Mouse (Mus musculus) left cerebral cortex, postnatal 36 days (tissue): ENCODE data around the gene Taldo1. TPM values are rescaled to one million over a fixed set of nuclear protein-coding genes. Genes with fewer than 3 reads are reported as not detected.
"Not testable (repeated sequence)": the region's sequence is repeated elsewhere in the genome, so short reads cannot be mapped to it uniquely, and the experiment has no call there.

ENCODE experiments used
- DNase-seq, 2 experiments: peaks; one replicate each; pipeline ENCODE4 v3.0.0; 2021 to 2022; ENCODE audit warnings: low spot score in 2 of 2, mixed read lengths in 1 of 2
- intact Hi-C: fragments of 180-260 bp; cut with DNase I; formaldehyde crosslinking; loops from one replicate; pipeline ENCODE4 v1.15.1; 2025
- total RNA-seq, 2 experiments: library from RNA; stranded (reverse); gene quantifications; 2 replicates each; pipeline ENCODE4 v1.2.3; 2021

The Taldo1 gene
- total RNA-seq, 2 experiments from 2014 or later = 93.3 to 116 TPM

GRCm38 (mm10) chr7:141381068-141381835 lies 10.7 kb upstream of the Taldo1 start:
- intact Hi-C loops = no loop called here
- DNase-seq = no peak

DNA sequence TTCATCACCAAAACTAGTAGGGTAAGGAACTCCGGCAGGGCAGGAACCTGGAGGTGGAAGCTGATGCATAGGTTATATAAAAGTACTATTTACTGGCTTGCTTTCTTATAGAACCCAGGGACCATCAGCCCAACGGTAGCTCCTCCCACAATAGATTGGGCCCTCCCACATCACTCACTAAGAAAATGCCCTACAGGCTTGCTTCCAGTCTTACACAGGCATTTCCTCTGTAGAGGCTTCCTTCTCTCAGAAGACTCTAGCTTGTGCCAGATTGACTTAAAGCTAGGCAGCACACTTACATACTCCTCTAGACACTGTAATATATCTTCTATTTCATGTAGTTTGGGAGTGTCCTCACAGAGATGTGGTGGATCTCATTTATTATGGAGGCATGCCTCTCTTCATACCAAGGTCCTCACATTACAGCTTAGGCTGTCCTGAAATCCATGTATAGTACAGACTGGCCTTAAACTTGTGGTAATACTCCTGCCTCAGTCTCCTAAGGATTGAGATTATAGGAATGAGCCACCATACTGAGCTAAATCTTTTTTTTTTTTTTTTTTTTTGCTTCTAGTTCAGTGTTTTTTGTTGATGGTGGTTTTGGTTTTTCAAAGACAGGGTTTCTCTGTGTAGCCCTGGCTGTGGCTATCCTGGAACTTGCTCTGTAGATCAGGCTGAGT lies 4.1 kb upstream of the Taldo1 start:
- no peak for DNase-seq
- intact Hi-C loops = no loop called here

DNA sequence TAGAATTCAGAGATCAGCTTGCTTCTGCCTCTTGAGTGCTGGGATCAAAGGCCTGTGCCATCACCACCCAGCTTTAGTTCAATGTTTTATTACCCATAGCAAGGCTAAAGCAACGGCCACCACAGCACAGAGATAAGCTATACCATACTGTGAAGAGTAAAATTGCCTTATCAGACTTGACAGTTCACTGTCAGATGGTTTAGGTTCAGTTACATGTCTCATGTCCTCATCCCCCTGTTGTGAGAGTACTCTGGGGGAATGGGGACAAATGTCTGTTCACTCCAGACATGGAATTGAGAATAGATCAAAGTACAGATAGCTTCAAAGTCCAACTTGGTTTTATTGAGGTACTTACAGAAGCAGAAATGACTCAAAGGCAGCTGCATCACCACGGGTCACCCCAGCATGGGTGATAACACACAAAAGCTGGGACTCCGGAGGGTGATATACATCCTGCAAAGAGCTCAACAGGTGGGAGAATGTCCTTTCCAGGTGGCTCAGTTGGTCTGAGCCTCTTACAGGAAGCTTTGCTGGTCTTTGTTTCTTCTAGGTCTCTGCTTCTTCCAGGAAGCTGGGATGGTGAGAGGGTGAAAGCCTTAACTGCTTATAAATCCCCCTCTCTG lies 3.4 kb upstream of the Taldo1 start:
- DNase-seq = no peak
- intact Hi-C loops = no loop called here

DNA sequence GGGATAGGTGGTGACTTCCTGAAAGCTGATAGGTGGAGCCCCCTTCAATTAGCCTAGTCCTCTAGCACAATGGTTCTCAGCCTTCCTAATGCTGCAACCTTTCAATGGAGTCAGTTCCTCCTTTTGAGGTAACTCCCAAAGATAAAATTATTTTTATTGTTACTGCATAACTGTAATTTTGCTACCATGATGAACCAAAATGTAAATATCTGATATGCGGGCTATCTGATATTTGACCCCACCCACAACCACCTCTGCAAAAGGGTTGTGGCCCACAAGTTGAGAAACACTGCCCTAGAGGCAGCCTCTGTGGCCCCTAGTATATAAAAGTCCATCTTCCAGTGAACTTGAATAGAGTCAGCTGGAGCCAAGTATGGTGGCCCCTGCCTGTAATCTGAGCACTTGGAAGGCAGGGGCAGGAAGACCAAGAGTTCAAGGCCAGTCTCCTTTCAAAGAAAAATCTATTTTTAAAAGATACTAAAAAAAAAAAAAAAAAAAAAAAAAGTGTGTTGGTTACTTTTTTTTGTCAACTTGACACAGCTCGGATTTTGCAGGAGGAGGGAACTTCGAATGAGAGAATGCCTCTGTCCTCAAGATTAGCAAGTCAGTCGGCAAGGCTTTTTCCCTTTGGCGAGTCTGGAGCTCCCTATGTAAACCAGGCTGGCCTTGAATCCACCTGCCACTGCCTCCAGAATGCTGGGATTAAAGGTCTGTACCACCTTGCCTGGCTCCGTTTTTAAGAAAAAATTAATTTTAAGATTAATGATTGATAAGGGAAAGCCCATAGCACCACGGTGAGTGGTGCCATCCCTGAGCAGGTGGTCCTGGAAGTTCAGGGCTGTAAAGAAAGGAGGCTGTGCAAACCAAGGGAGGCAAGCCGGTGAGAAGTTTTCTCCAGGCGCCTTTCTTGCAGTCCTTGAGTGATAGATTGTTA lies 1.4 kb upstream of the Taldo1 start:
- no peak for DNase-seq
- intact Hi-C loops = loop anchor here (5.0 kb wide), 1 partner anchor 63 kb away; the partner anchor contains the start of genes Deaf1 and Tmem80

GRCm38 (mm10) chr7:141392552-141393222 lies 688 bp downstream of the Taldo1 start:
- no peak for DNase-seq
- intact Hi-C loops = loop anchor here (5.0 kb wide), 1 partner anchor 65 kb away; the partner anchor contains the start of genes Deaf1 and Tmem80

DNA sequence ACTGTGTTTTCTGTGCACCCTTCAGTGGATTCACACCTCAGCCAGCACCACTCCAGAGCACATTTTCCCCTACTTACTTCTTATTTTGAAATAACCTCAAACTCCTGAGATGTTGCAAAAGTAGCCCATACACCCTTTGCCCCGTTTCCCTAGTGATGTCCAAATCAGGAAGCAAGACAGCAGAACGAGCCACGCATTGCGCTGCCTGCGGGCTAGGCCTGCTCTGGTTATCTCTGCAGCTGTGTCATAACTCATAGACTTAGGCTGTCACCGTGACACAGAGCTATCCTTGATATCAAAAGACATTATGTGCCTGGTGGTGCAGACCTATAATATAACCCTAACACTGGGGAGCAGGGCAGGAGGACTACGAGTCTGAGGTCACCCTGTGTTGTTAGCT lies 2.2 kb downstream of the Taldo1 start:
- intact Hi-C loops = loop anchor here (5.0 kb wide), 1 partner anchor 67 kb away; the partner anchor contains the start of genes Deaf1 and Tmem80

DNA sequence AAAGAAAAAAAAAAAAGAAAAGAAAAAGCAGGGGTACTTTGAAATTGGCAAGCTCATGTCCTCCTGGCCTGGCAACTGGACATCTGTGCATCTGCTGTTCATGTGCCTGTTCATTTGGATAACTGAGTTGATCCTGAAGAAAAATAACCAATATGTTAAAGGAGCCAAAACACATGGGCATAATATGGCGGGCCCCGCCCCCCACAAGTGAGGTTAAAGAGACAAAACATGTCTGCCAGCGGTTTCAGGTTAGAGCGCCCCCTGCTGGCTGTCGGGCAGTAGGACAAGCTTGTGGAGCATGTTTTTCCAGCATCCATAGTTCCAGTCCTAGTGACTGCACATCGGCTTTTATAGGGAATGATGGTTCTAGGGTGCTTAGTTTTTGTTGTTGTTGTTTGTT lies 2.8 kb downstream of the Taldo1 start:
- DNase-seq = peak in 1 of 2 experiments; percentile 41
- intact Hi-C loops = loop anchor here (5.0 kb wide), 1 partner anchor 67 kb away; the partner anchor contains the start of genes Deaf1 and Tmem80

More for the DNA sequence above, 2.2 kb downstream of the Taldo1 start:
- DNase-seq = no peak

DNA sequence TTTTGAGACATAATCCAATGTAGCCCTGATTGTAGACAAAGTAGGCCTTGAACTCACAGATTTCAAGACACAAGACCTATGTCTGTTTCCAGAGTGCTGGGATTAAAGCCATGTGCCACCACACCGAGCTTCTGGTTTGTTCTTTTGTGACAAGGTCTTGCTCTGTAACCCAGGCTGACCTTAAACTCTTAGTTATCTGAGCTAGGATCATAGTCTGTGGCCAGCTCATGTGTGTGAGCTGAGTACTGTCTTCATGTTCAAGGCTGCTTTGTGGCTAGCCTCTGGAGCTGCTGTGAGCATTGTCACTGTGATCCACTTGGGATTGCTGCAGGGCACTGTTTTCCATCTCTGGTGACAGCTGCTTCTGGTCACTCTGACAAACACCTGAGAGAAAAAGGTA lies 3.3 kb downstream of the Taldo1 start:
- intact Hi-C loops = no loop called here

DNA sequence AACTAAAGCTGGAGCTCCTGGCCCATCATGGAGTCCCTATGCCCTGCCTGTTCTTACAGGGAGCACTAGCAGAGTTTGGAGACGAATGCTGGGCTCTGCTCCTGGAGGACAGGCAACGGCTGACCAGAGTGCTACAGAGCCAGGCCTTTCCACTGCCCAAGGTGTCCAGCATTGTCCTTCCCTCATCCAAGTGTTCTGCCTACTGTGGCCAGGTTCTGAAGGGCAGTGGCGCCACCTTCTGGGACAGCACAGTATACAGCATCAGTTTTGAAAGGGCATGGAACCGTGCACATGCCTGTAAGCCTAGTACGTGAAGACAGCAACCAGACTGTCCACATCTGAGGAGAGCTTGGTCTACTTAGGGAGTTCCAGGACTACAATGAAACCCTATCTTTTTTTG lies 11.3 kb downstream of the Taldo1 start:
- intact Hi-C loops = no loop called here
- peak in 1 of 2 experiments; percentile 37 for DNase-seq

More for the DNA sequence above, 3.3 kb downstream of the Taldo1 start:
- no peak for DNase-seq

DNA sequence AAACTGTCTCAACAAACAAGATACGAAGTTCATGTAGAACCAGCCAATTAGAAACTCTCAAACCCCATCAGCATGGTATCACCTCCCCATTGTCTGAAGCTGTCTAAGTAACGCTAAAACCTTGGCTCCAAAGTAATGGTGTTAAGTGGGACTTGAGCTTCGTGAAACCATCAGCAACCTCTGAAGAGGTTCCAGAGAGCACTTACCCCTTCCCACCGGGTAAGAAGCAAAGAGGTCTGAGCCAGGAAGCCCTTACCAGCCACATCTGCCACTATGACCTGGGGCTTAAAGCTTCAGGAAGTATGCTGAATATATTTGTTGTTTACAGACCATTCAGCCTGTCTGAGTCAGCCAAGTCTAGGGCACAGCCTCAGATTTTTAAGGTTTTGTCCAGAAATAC lies 13.5 kb downstream of the Taldo1 start:
- intact Hi-C loops = no loop called here
- no peak for DNase-seq

GRCm38 (mm10) chr7:141407670-141408069 lies 15.7 kb downstream of the Taldo1 start:
- intact Hi-C loops = loop anchor here (2.0 kb wide), 1 partner anchor 117 kb away; no protein-coding TSS in a partner anchor
- DNase-seq = not testable (repeated sequence)

DNA sequence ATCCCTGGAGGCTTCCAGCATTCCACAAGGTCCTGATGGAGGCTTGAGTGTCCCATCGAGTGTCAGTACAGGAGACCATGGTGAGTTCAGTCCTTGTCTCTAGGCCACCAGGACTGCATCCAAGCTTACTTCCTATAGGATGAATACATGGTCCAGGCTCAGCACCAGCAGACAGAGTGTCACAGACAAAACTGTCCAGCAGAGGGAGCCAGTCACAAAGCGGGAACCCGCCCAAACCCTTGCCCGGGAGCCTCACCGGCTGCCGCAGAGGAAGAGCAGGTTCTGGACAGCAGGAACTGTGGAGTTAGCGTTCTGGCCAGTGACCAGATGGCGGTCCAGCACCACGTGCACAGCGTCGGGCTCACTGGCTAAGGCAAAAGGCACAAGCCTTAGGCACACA lies 16.8 kb downstream of the Taldo1 start:
- intact Hi-C loops = loop anchor here (2.0 kb wide), 1 partner anchor 116 kb away; no protein-coding TSS in a partner anchor
- peak; percentile 78 to 87 for DNase-seq

DNA sequence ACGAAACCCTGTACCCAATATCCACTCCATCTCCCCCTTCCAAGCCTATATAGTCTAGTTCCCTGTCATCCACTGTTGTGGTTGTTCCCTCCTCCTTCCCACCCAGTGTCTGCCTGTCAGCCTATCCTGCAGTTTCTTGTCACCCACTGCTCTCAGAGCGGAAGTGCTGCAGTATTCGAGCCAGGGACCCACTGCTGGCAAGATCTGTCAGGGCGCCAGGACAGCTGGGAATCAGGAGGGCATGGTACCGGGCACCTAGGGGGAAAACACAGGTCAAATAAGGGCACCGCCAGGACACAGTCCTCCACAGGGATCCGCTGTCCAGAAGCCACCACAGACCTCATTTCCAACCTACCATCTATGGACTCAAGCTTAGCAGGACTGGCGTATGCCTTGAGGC lies 18.6 kb downstream of the Taldo1 start:
- intact Hi-C loops = loop anchor here (5.0 kb wide), 1 partner anchor 47 kb away; the partner anchor contains the start of gene Pnpla2
- no peak for DNase-seq

DNA sequence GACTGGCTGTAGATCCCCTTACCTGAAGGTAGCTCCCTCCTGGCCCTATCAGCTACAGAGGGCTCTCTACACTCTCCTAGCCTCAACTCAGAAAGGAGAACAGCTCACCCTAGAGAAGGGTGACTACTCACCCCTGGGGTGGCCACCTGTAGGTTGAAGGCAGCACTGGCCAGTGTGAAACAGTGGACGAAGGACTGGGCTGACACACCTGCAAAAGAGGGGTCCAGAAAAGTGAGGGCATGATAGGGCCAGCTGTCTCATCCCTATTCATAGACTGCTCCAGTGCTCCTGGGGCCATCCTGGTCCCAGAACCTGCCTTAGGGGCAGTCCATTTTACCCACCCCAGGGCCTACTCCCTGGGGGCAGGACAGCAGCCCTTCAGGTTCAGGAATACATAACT lies 19.7 kb downstream of the Taldo1 start:
- DNase-seq = no peak
- intact Hi-C loops = loop anchor here (5.0 kb wide), 1 partner anchor 46 kb away; the partner anchor contains the start of gene Pnpla2

DNA sequence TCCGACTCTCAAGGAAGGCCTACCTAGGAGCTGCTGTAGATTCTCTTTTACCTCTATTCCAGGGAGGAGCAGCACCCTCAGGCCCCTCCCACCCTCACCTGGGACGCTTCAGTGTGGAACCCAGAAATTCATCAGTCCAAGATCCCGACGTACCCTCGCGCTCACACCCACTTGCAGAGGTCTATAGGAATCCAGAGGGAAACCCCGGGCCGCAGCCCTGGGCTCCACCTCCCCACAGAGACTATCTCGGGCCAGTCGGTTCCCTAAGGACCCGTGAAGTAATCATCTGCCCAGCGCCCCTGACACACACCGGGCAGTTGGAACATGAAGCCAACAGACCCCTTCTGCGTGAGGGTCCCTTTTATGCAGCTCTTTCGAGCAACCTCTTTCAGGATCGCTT lies 21.3 kb downstream of the Taldo1 start:
- intact Hi-C loops = loop anchor here (5.0 kb wide), 1 partner anchor 44 kb away; the partner anchor contains the start of gene Pnpla2
- DNase-seq = no peak

DNA sequence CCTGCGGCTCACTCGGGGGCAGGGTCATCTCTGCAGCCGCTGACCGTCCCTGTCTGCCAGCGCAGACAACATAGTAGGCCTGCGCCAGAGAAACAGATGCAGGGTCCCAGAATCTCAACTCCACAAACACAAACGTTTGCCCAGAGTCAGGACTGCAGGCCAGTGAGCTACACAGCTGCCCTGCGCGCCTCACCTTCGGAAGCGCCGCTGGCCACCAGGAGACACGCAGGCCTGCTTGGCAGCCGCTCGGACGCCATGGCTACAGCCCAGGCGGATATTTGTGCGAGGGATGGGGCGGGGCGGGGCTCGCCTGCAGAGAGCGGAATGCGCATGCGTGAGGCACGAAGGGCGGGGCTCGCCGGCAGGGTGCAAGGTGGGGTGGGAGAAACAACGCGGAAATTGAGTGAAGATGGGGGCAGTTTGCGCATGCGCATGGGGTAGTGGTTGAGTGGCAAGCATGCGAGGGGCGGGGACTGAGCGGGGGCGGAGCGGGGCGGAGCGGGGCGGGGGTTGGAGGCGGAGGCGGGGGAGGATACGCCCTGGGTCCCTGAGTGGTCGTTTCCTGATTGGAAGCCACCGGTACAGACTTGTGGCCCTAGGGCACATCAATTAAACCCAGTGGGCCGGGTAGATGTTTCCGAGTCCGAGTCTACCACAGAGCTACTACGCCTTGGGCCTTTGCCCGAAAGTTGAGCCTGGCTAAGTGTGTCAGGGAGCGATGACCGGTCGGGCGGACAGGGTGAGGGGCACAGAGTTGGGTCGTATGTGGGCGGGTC lies 22.0 kb downstream of the Taldo1 start, which contains the start of gene Gatd1:
Gene Gatd1 (minus strand): TSS at position 328 of the 776 bp plus-strand sequence.
- DNase-seq = peak; percentile 99
- intact Hi-C loops = loop anchor here (5.0 kb wide), 1 partner anchor 43 kb away; the partner anchor contains the start of gene Pnpla2

GRCm38 (mm10) chr7:141416144-141416841 lies 24.3 kb downstream of the Taldo1 start:
- intact Hi-C loops = no loop called here
- no peak for DNase-seq
